Mouse (Mus musculus) ES-Bruce4 (cell line): ENCODE measurements around the gene Acin1.

ENCODE experiments used
- CTCF ChIP-seq: IDR thresholded peaks from one replicate; pipeline ENCODE4 v1.8.1; 2011; ENCODE audit warnings: low read depth, low read length
- EP300 ChIP-seq: IDR thresholded peaks from 2 replicates; pipeline ENCODE4 v1.6.1; 2011; ENCODE audit warnings: low read depth, low read length; ENCODE audit not compliant: insufficient read depth
- POLR2A ChIP-seq: IDR thresholded peaks from one replicate; pipeline ENCODE4 v1.8.1; 2011; ENCODE audit warnings: low read length; ENCODE audit not compliant: insufficient read depth

DNA sequence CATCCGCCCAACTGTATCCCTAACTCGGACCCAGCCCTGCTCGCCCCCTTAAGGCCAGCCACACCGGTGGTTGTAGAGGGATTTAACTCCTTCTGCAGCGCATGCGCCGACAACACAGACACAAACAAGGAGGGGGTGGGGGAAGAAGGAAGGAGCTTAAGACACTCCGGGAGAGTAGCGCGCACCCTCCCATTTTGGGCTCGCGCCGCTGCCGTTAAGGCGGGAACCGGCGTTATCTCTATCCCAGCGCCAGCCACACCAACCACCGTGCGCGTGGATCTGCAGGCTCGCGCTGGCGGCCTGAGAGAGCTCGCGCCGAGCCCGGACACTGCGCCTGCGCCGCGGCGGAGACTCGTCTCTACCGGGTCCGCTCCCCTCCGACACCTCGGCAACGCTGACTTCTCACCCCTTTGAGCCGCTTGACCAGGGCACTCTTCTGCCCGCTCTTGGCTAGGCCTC lies 639 bp downstream of the Acin1 start, which contains the start of gene 1700123O20Rik:
- peak; percentile 15 for TF ChIP-seq CTCF
- TF ChIP-seq POLR2A, result peak; percentile 25
- TF ChIP-seq EP300, result no peak
